Mouse (Mus musculus) lung, embryonic 16.5 days (tissue): ENCODE data around the gene Capn7. TPM values are rescaled to one million over a fixed set of nuclear protein-coding genes. Genes with fewer than 3 reads are reported as not detected.

Experiments used
- ATAC-seq: fragments of 200-750 bp; cut with Nextera tagmentation; 2 replicates; pipeline ENCODE4 v1.8.0; 2017; ENCODE audit warnings: low read depth, mild to moderate bottlenecking, moderate library complexity
- H3K27ac ChIP-seq: fragments of 300-500 bp; sonication (generic); 2 replicates; pipeline ENCODE4 v1.5.1; 2014; ENCODE audit warnings: mild to moderate bottlenecking, control low read depth, low read length
- H3K27me3 ChIP-seq: fragments of 300-500 bp; sonication (generic); 2 replicates; pipeline ENCODE4 v1.6.1; 2014; ENCODE audit warnings: low read depth, low read length, mixed read lengths; ENCODE audit not compliant: control insufficient read depth, insufficient read depth
- H3K36me3 ChIP-seq: fragments of 300-500 bp; sonication (generic); 2 replicates; pipeline ENCODE4 v1.6.1; 2014; ENCODE audit warnings: low read length; ENCODE audit not compliant: control insufficient read depth, insufficient read depth
- H3K4me1 ChIP-seq: fragments of 300-500 bp; sonication (generic); replicated peaks from 2 replicates; pipeline ENCODE4 v1.6.1; 2014; ENCODE audit warnings: low read length, mixed read lengths; ENCODE audit not compliant: control insufficient read depth, insufficient read depth
- H3K4me2 ChIP-seq: fragments of 300-500 bp; sonication (generic); 2 replicates; pipeline ENCODE4 v1.6.1; 2014; ENCODE audit warnings: low read depth, low read length, control low read depth
- H3K4me3 ChIP-seq: fragments of 300-500 bp; sonication (generic); 2 replicates; pipeline ENCODE4 v1.5.1; 2014; ENCODE audit warnings: mild to moderate bottlenecking, low read length, control low read depth
- H3K9ac ChIP-seq: fragments of 300-500 bp; sonication (generic); 2 replicates; pipeline ENCODE4 v1.6.1; 2014; ENCODE audit warnings: low read length, control low read depth
- H3K9me3 ChIP-seq: fragments of 300-500 bp; sonication (generic); 2 replicates; pipeline ENCODE4 v1.6.1; 2016; ENCODE audit warnings: low read length; ENCODE audit not compliant: control insufficient read depth
- WGBS: fragments of 180-500 bp; shearing (Covaris S2); extraction: QIAGEN DNeasy Blood & Tissue Kit; methylation state at CpG from one replicate; pipeline ENCODE4 v1.1.7; 2014; 5-methylcytosine and 5-hydroxymethylcytosine counted together
- polyA plus RNA-seq: library from polyadenylated mRNA; unstranded; fragments of >200 nt; fragmentation: Nextera tagmentation; extraction: Ambion mirVana; gene quantifications from 2 replicates; pipeline ENCODE4 v1.2.1, GENCODE M21; 2015

The Capn7 gene
- polyA plus RNA-seq, 1 experiment from 2014 or later = 34.9 TPM

DNA sequence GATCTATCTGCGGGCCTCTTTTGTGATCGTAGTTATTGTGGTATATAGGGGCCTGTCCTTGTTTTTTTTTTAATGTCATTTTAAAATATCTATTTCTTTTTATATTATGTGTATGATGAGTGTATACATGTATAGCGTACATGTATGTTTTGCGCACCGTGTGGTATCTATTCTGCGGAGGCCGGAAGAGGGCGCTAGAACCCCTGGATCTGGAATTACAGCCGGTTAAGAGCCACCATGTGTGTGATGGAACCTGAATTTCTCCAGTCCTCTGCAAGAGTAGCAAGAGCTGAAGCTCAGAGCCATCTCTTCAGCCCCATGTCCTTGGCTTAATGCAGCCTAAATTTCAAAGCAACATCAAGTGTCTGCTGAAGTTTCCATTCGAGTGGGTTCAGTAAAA lies 11.6 kb upstream of the Capn7 start:
- Histone ChIP-seq H3K9ac (no peak overlapping the region), H3K36me3 (no peaks in the 10 kb centered on the region), H3K9me3 (no peaks in the 10 kb centered on the region), H3K27ac (no peak overlapping the region), H3K27me3 (no peaks in the 10 kb centered on the region), H3K4me1 (peaks cover 6% of the 10 kb centered on the region; the same call in 1 of the 2 replicates), H3K4me3 (no peak overlapping the region), H3K4me2 (no peak overlapping the region)
- no peak for ATAC-seq
- 70% methylated on average over 10 of the region's 10 CpGs for WGBS

DNA sequence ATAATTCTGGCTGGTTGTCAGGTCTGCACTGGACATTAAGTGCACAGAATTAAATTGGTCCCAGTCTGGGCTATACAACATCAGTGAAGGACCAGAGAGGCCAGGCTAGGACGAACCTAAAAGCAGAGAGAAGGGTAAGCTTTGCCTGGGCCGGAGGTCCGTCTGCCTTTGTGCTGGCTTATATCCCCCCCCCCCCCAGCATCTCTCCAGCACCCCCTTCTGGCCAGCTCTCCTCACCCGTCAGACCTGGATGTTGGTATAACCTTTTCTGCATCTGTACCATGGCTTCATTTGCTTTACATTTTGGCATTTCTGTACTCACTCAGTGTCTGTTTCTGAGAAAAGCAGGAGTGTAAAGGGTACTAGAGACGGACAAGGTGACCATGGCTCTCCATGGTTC lies 10.9 kb upstream of the Capn7 start:
- Histone ChIP-seq H3K36me3 (no peaks in the 10 kb centered on the region), H3K4me3 (no peak overlapping the region), H3K9ac (no peak overlapping the region), H3K27me3 (no peaks in the 10 kb centered on the region), H3K9me3 (no peaks in the 10 kb centered on the region), H3K4me2 (no peak overlapping the region), H3K4me1 (peaks cover 6% of the 10 kb centered on the region; the same call in 1 of the 2 replicates), H3K27ac (no peak overlapping the region)
- 53% methylated on average over 5 of the region's 5 CpGs for WGBS
- ATAC-seq = no peak

DNA sequence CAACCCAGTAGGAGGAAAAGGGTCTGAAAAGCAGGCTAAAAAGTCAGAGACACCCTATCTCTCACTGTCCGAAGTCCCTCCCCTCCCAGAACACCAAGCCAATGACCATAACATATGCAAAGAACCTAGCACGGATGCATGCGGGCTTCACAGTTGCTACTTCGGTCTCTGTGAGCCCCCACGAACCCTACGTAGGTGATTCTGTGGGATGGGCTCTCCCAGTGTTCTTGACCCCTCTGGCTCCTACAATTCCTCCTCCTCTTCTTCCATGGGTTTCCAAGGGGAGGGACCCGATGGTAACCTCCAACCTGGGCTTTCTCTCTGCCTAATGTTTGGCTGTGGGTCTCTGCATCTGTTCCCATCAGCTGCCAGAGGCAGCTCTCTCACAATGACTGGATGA lies 9.7 kb upstream of the Capn7 start:
- no peaks in the 10 kb centered on the region for H3K27me3 ChIP-seq
- ATAC-seq = no peak
- H3K4me2 ChIP-seq = no peak overlapping the region
- no peak overlapping the region for H3K27ac ChIP-seq
- H3K4me1 ChIP-seq = peaks cover 6% of the 10 kb centered on the region; the same call in 1 of the 2 replicates
- 65% methylated on average over 7 of the region's 7 CpGs for WGBS
- no peak overlapping the region for H3K9ac ChIP-seq
- no peaks in the 10 kb centered on the region for H3K9me3 ChIP-seq
- H3K4me3 ChIP-seq = no peak overlapping the region
- H3K36me3 ChIP-seq = no peaks in the 10 kb centered on the region

DNA sequence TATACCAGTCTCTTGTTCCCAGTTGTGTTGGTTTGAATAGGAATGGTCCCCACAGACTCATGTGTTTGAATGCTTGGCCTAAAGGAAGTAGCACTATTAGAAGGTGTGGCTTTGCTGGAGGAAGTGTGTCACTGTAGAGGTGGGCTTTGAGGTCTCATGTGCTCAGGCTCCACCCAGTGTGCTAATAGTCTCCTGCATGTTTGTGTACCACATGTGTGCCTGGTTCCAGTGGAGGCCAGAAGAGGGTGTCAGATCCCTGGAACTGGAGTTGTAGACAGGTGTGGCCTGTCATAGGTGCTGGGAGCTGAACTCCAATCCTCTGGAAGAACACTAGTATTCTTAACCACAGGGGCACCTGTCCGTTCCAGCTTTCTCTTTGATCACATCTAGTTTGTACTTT lies 9.2 kb upstream of the Capn7 start:
- Histone ChIP-seq H3K4me3 (no peak overlapping the region), H3K4me2 (no peak overlapping the region), H3K9ac (no peak overlapping the region), H3K36me3 (no peaks in the 10 kb centered on the region), H3K27ac (no peak overlapping the region), H3K4me1 (peaks cover 6% of the 10 kb centered on the region; the same call in 1 of the 2 replicates), H3K27me3 (no peaks in the 10 kb centered on the region), H3K9me3 (no peaks in the 10 kb centered on the region)
- no peak for ATAC-seq
- 82% methylated on average over 1 of the region's 1 CpGs for WGBS

DNA sequence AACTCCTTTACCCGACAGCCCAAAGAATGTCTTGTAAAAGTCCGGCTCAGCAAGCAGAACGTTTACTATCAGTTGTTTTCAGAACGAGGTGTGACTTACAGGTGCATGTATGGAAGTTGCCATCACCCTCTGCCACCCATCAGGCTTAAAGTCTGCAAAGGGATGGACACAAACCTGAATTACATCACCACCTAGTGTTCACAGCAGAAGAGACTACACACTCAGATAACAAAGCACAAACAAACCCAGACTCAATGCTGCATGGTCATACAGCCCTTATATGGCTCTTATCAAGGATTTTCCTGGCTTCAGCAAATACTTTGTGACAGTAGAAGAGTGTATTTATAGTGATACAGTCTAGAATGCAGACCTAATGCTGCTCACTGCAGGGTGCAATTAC lies 8.8 kb upstream of the Capn7 start:
- no peaks in the 10 kb centered on the region for H3K27me3 ChIP-seq
- no peak overlapping the region for H3K4me2 ChIP-seq
- H3K36me3 ChIP-seq = no peaks in the 10 kb centered on the region
- 54% methylated on average over 4 of the region's 4 CpGs for WGBS
- H3K9me3 ChIP-seq = no peaks in the 10 kb centered on the region
- H3K4me3 ChIP-seq = no peak overlapping the region
- no peak overlapping the region for H3K9ac ChIP-seq
- peaks cover 6% of the 10 kb centered on the region; the same call in 1 of the 2 replicates for H3K4me1 ChIP-seq
- H3K27ac ChIP-seq = no peak overlapping the region
- ATAC-seq = no peak

DNA sequence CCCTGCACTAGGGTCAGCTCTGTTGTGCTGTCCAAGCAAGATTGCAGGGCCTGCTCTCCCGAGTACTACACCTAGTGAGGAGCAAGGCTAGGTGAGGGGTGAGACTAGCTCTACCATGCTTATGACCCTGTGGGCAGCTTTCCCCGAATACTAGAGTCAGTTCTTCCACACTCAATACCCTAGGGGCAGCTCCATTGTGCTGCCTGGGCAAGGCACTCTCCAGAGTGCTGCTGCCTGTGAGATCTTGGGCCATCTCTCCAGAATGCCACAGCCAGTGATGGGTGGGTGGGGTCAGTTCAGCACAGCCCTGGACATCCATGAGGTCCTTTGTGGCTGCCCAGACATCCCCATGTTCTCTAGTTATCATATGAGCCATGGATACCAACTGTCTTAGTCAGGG lies 6.7 kb upstream of the Capn7 start:
- Histone ChIP-seq H3K36me3 (no peaks in the 10 kb centered on the region), H3K4me3 (no peak overlapping the region), H3K9me3 (no peaks in the 10 kb centered on the region), H3K27me3 (no peaks in the 10 kb centered on the region), H3K4me1 (no peaks in the 10 kb centered on the region), H3K9ac (no peak overlapping the region), H3K4me2 (no peak overlapping the region), H3K27ac (no peak overlapping the region)
- ATAC-seq = no peak
- WGBS = 35% methylated on average over 2 of the region's 2 CpGs

DNA sequence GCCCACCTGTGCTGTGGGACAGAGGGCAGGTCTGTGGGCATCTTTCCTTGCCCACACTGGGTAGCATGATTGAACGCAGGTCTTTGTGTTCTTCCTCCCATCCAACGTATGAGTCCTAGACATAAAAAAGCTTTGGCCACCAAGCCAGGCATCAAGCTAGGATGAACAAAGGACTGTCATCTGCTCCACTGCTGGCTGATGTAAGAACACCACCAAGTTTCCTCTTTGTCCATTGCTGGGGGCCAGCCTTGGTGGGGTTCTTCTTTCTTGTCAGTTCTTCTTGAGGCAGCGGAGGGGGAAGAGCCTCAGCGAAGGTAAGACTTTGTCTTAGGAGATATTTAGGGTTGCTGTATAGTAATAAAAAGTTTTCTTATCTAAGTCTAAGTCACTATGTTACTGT lies 5.5 kb upstream of the Capn7 start:
- no peaks in the 10 kb centered on the region for H3K4me1 ChIP-seq
- no peak overlapping the region for H3K4me3 ChIP-seq
- H3K27ac ChIP-seq = no peak overlapping the region
- no peak overlapping the region for H3K9ac ChIP-seq
- H3K9me3 ChIP-seq = no peaks in the 10 kb centered on the region
- no peak for ATAC-seq
- H3K4me2 ChIP-seq = no peak overlapping the region
- WGBS = 82% methylated on average over 4 of the region's 4 CpGs
- H3K36me3 ChIP-seq = no peaks in the 10 kb centered on the region
- no peaks in the 10 kb centered on the region for H3K27me3 ChIP-seq

DNA sequence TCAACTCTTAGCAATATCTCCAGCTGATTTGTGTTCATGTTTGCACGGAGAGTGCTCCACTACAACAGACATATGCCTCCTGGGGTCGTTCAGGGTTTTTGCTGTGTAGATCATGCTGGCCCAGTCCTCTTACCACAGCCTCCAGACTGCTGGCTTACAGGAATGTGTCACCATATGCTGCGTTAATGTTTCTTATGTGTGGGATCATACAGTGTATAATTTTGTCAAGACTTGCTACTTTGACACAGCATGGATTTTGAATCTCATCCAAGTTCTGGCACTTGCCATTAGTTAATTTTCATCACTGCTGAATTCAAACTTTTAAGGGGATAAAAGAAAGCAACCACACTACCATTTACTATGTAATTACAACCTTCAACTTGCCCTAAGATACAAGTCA lies 673 bp upstream of the Capn7 start:
- H3K9ac ChIP-seq = no peak overlapping the region
- H3K4me3 ChIP-seq = peak overlapping the region; percentile 94
- peaks cover 4% of the 10 kb centered on the region; the same call in 1 of the 2 replicates for H3K36me3 ChIP-seq
- peaks cover 8% of the 10 kb centered on the region for H3K4me1 ChIP-seq
- H3K4me2 ChIP-seq = peak overlapping the region; percentile 62
- no peak for ATAC-seq
- H3K27me3 ChIP-seq = no peaks in the 10 kb centered on the region
- no peaks in the 10 kb centered on the region for H3K9me3 ChIP-seq
- 43% methylated on average over 3 of the region's 3 CpGs for WGBS
- H3K27ac ChIP-seq = no peak overlapping the region

DNA sequence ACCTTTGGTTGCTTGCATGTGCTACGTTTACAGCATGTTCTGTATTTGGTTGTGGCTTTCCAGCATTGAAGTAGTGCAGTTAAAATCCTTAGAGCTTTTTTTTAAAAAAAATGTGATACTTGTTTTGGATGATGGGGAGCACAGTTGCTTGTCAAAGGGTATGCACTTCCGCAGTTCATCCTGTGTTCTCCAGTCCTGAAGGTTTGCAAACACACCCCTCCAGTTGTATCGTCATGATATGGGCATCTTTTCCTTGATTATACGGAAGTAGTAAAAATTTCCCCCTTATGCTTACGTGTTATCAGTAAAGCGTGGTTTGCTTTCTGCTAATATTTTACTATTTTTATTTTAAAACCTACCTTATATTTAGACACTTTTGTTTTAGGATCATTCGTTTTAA lies 968 bp downstream of the Capn7 start:
- Histone ChIP-seq H3K4me2 (peak overlapping the region; percentile 81), H3K9me3 (no peaks in the 10 kb centered on the region), H3K4me3 (peak overlapping the region; percentile 94), H3K4me1 (peaks cover 8% of the 10 kb centered on the region), H3K27ac (0 out of 2 replicates have a peak overlapping the region, but pooled peaks have one; percentile 98), H3K27me3 (no peaks in the 10 kb centered on the region), H3K9ac (peak overlapping the region; percentile 96), H3K36me3 (peaks cover 4% of the 10 kb centered on the region; the same call in 1 of the 2 replicates)
- 24% methylated on average over 7 of the region's 7 CpGs for WGBS
- no peak for ATAC-seq

DNA sequence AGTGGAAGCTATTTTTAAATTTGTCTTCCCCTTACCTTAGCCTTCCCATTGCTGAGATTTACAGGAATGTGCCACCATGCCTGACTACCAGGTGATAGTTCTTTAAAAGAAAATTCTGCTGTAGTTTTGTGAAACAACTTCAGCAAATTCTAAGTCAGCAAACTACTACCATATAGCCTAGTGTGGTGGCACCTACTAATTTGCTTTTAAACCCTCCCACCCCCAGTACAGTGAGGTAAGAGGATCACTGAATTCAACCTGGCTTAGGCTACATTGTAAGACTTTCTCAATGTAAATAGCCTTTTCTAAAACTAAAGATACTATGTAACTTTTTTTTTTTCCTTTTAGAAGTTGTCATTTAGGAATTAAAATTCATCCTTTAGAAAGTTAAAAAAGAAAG lies 1.5 kb downstream of the Capn7 start:
- Histone ChIP-seq H3K4me1 (peaks cover 8% of the 10 kb centered on the region), H3K27me3 (no peaks in the 10 kb centered on the region), H3K4me2 (peak overlapping the region; percentile 81), H3K36me3 (peaks cover 4% of the 10 kb centered on the region; the same call in 1 of the 2 replicates), H3K9ac (no peak overlapping the region), H3K27ac (no peak overlapping the region), H3K4me3 (peak overlapping the region; percentile 94), H3K9me3 (no peaks in the 10 kb centered on the region)
- no peak for ATAC-seq
